Comparison of ENCODE assay signal across 9 mouse cellular contexts in genomic region chr6:122304355-122304754, GRCm38 (mm10). TPM values are rescaled to one million over a fixed set of nuclear protein-coding genes. Genes with fewer than 3 reads are reported as not detected.
DNase-seq lines count a peak whose midpoint lies in the region; ATAC-seq and TF ChIP-seq lines count a peak whose summit lies in the region.
"Had no signal": no experiment of that assay in that cellular context is flagged by ENCODE, and none has a peak within 500 bp of the region (broad histone marks: within the 10 kb centered on the region; RNA-seq: fewer than 3 reads in every experiment).

No protein-coding gene starts in this region.

- peaks cover 2% of the 10 kb centered on the region for H3K4me1 ChIP-seq in neural tube, embryonic 15.5 days
- H3K4me1 ChIP-seq in lung, embryonic 14.5 days (ENCODE audit: insufficient read depth), result no peaks in the 10 kb centered on the region

- WGBS in neural tube, embryonic 15.5 days, result 37% methylated on average over 6 of the region's 6 CpGs
- 36% methylated on average over 6 of the region's 6 CpGs for WGBS in lung, embryonic 14.5 days

- no peaks in the 10 kb centered on the region for H3K27me3 ChIP-seq in neural tube, embryonic 15.5 days (replicated peaks)
- H3K27me3 ChIP-seq in lung, embryonic 14.5 days (ENCODE audit: insufficient read depth, low read length), result no peaks in the 10 kb centered on the region

- no peak for ATAC-seq in neural tube, embryonic 15.5 days (ENCODE audit: low FRiP score)
- no peak for ATAC-seq in lung, embryonic 14.5 days (ENCODE audit: insufficient read depth)

- peak; percentile 82 for DNase-seq in neural tube, embryonic 10.5 days (ENCODE audit: extremely low spot score, low spot score)
- DNase-seq in c-Kit-positive CD71-positive TER-119-negative erythroid progenitor cells, embryonic 14.5 days (ENCODE audit: low read depth), result peak; percentile 70
- DNase-seq in gastrocnemius, postnatal 10 days, result peak; percentile 88
- peak; percentile 87 for DNase-seq in layer of hippocampus, adult 11-12 months (ENCODE audit: low spot score)
- peak; percentile 89 for DNase-seq in lung, embryonic 14.5 days
- peak; percentile 97 for DNase-seq in right cerebral cortex, postnatal 4 days
- DNase-seq in urinary bladder, postnatal 4 days (ENCODE audit: low spot score in 2 of 2), result peak; percentile 49 to 86

- no peaks in the 10 kb centered on the region for H3K36me3 ChIP-seq in neural tube, embryonic 15.5 days
- no peaks in the 10 kb centered on the region for H3K36me3 ChIP-seq in lung, embryonic 14.5 days (ENCODE audit: insufficient read depth)

- no peak overlapping the region for H3K9ac ChIP-seq in neural tube, embryonic 15.5 days (replicated peaks)
- no peak overlapping the region for H3K9ac ChIP-seq in lung, embryonic 14.5 days

- H3K4me2 ChIP-seq in neural tube, embryonic 15.5 days, result no peak overlapping the region
- no peak overlapping the region for H3K4me2 ChIP-seq in lung, embryonic 14.5 days

- peak; percentile 85 for TF ChIP-seq CTCF in lung, embryonic 14.5 days (IDR thresholded peaks at IDR 0.05; ENCODE audit: low read depth)

- no peak overlapping the region for H3K4me3 ChIP-seq in neural tube, embryonic 15.5 days (replicated peaks)
- H3K4me3 ChIP-seq in lung, embryonic 14.5 days (ENCODE audit: low read depth, low read length), result no peak overlapping the region

- no peak overlapping the region for H3K27ac ChIP-seq in neural tube, embryonic 15.5 days (replicated peaks)
- H3K27ac ChIP-seq in lung, embryonic 14.5 days (ENCODE audit: low read depth), result no peak overlapping the region

- H3K9me3 ChIP-seq in neural tube, embryonic 15.5 days (replicated peaks), result no peaks in the 10 kb centered on the region
- no peaks in the 10 kb centered on the region for H3K9me3 ChIP-seq in lung, embryonic 14.5 days (ENCODE audit: low read depth, low read length)

RNA-seq across cellular contexts. Expression of gene M6pr, which starts 4.2 kb away (rescaled TPM):
- 52.0 and 68.6 TPM in 2 replicates for polyA plus RNA-seq in neural tube, embryonic 15.5 days (2015; fragmentation: Nextera tagmentation; extraction: Ambion mirVana)
- total RNA-seq in gastrocnemius, postnatal 10 days (2021), result 10 to 100 TPM; 32.1 to 35.6 TPM
- 115 and 120 TPM in 2 replicates for polyA plus RNA-seq in lung, embryonic 14.5 days (2014; fragmentation: Nextera tagmentation; extraction: Ambion mirVana)

RNA-seq across cellular contexts. Expression of gene Klrg1, which starts 21.7 kb away (rescaled TPM):
- polyA plus RNA-seq in neural tube, embryonic 15.5 days (2015; fragmentation: Nextera tagmentation; extraction: Ambion mirVana), result 0.56 and 0.92 TPM in 2 replicates
- not detected for total RNA-seq in gastrocnemius, postnatal 10 days (2021)
- 0.14 TPM in 1 of 2 replicates, not detected in the other for polyA plus RNA-seq in lung, embryonic 14.5 days (2014; fragmentation: Nextera tagmentation; extraction: Ambion mirVana)
- polyA plus RNA-seq: heart, embryonic 16.5 days had no signal

RNA-seq across cellular contexts. Expression of gene Phc1, which starts 36.0 kb away (rescaled TPM):
- polyA plus RNA-seq in neural tube, embryonic 15.5 days (2015; fragmentation: Nextera tagmentation; extraction: Ambion mirVana), result 23.4 and 25.3 TPM in 2 replicates
- 10 to 100 TPM; 13.1 to 13.8 TPM for total RNA-seq in gastrocnemius, postnatal 10 days (2021)
- 23.8 and 26.8 TPM in 2 replicates for polyA plus RNA-seq in lung, embryonic 14.5 days (2014; fragmentation: Nextera tagmentation; extraction: Ambion mirVana)
